Mouse (Mus musculus) limb, embryonic 10.5 days (tissue): Measurements from ENCODE around the gene Crygs. TPM values are rescaled to one million over a fixed set of nuclear protein-coding genes. Genes with fewer than 3 reads are reported as not detected.

Source experiments
- DNase-seq: peaks from one replicate; pipeline ENCODE4 v3.0.0-alpha.2; 2017; ENCODE audit warnings: low spot score
- H3K27ac ChIP-seq: fragments of 300-500 bp; sonication (generic); 2 replicates; pipeline ENCODE4 v1.5.1; 2016; ENCODE audit warnings: mild to moderate bottlenecking
- H3K27me3 ChIP-seq: fragments of 300-500 bp; sonication (generic); 2 replicates; pipeline ENCODE4 v1.6.1; 2016; ENCODE audit warnings: low read depth, mild to moderate bottlenecking; ENCODE audit not compliant: poor library complexity, severe bottlenecking
- H3K36me3 ChIP-seq: fragments of 300-500 bp; sonication (generic); 2 replicates; pipeline ENCODE4 v1.6.1; 2016; ENCODE audit warnings: mild to moderate bottlenecking, moderate library complexity
- H3K4me1 ChIP-seq: fragments of 300-500 bp; sonication (generic); 2 replicates; pipeline ENCODE4 v1.6.1; 2016
- H3K4me3 ChIP-seq: fragments of 300-500 bp; sonication (generic); 2 replicates; pipeline ENCODE4 v1.5.1; 2016; ENCODE audit warnings: mild to moderate bottlenecking, moderate library complexity
- H3K9me3 ChIP-seq: fragments of 300-500 bp; sonication (generic); replicated peaks from 2 replicates; pipeline ENCODE4 v1.6.1; 2016; ENCODE audit warnings: mild to moderate bottlenecking
- WGBS: fragments of 180-500 bp; shearing (Covaris S2); methylation state at CpG from one replicate; pipeline ENCODE4 v1.1.7; 2016; 5-methylcytosine and 5-hydroxymethylcytosine counted together
- polyA plus RNA-seq: library from polyadenylated mRNA; unstranded; fragments of >200 nt; fragmentation: Nextera tagmentation; extraction: Ambion mirVana; gene quantifications from 2 replicates; pipeline ENCODE4 v1.2.1, GENCODE M21; 2016

The Crygs gene
- not detected in 2 replicates for polyA plus RNA-seq

DNA sequence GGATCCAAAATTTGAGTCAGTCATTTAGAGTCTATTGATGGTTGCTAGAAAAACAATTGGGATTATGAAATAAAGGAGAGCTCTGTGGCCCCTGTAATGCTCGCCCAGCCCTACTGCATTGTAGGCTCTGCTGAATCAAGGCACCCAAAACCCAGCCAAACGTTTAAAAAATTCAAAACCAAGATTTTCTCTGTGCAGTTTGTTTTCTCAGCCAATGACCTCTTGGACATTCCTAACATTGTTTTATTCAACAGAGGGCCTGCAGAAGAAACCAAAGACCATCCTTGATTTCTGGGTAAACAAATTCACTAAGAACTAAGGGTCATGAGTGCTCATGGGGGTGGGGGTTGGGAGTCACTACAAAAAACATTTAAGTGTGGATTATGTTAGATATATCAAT, at the start of gene Crygs:
Gene Crygs, minus strand, starts transcription at position 101 of the 400 bp plus-strand sequence.
- no peak within 1 kb of the TSS for H3K27ac ChIP-seq
- WGBS = 76% methylated on average over 2 of the region's 2 CpGs
- H3K4me3 ChIP-seq = no peak within 1 kb of the TSS
- H3K27me3 ChIP-seq = no peaks in the 10 kb centered on the region
- DNase-seq = no peak
- no peaks in the 10 kb centered on the region for H3K4me1 ChIP-seq
- peaks cover 11% of the 10 kb centered on the region for H3K36me3 ChIP-seq
- no peaks in the 10 kb centered on the region for H3K9me3 ChIP-seq

GRCm38 (mm10) chr16:22857431-22858113, 46.2 kb upstream of the Crygs start, which contains the start of the genes Tbccd1 and Dnajb11:
TSS of gene Tbccd1 (minus strand) at chr16:22857669.
TSS of gene Dnajb11 (plus strand) at chr16:22857845.
- no peaks in the 10 kb centered on the region for H3K27me3 ChIP-seq
- H3K36me3 ChIP-seq = peaks cover 32% of the 10 kb centered on the region
- peak within 1 kb of the TSS; percentile 85 for H3K27ac ChIP-seq
- no peaks in the 10 kb centered on the region for H3K9me3 ChIP-seq
- under 1% methylated on average over 62 of the region's 62 CpGs for WGBS
- DNase-seq = peak; percentile 99
- H3K4me3 ChIP-seq = peak within 1 kb of the TSS; percentile 77
- peaks cover 14% of the 10 kb centered on the region for H3K4me1 ChIP-seq

DNA sequence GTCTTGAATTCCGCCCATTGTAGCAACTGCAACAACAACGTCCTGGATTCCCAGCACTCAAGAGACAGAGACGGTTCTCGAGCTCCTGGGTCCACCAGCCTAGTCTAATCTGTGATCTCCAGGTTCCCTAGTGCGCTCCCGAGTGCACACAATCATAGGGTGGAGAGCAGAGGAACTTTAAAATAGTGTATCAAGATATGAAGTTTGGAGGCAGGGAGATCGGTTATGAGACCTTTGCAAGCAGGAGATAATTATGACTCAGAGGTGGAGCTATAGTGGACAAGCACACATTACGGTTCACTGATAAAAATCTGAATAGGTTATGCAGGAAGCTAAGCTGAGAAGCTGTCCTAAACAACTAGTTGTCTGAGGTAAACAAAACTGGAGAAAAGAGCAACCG, 45.4 kb upstream of the Crygs start:
- no peaks in the 10 kb centered on the region for H3K9me3 ChIP-seq
- peaks cover 14% of the 10 kb centered on the region for H3K4me1 ChIP-seq
- H3K36me3 ChIP-seq = peaks cover 24% of the 10 kb centered on the region
- H3K27ac ChIP-seq = peak overlapping the region; percentile 83
- 14% methylated on average over 9 of the region's 9 CpGs for WGBS
- H3K4me3 ChIP-seq = peak overlapping the region; percentile 77
- H3K27me3 ChIP-seq = no peaks in the 10 kb centered on the region
- no peak for DNase-seq

- 93% methylated on average over 4 of the region's 4 CpGs for WGBS
- H3K36me3 ChIP-seq = peaks cover 11% of the 10 kb centered on the region
- H3K4me3 ChIP-seq = no peak overlapping the region
- DNase-seq = no peak
- peaks cover 6% of the 10 kb centered on the region for H3K4me1 ChIP-seq
- no peak overlapping the region for H3K27ac ChIP-seq
- no peaks in the 10 kb centered on the region for H3K9me3 ChIP-seq
- H3K27me3 ChIP-seq = no peaks in the 10 kb centered on the region
These were observed 41.3 kb upstream of the Crygs start for GRCm38 (mm10) chr16:22852709-22853108.

DNA sequence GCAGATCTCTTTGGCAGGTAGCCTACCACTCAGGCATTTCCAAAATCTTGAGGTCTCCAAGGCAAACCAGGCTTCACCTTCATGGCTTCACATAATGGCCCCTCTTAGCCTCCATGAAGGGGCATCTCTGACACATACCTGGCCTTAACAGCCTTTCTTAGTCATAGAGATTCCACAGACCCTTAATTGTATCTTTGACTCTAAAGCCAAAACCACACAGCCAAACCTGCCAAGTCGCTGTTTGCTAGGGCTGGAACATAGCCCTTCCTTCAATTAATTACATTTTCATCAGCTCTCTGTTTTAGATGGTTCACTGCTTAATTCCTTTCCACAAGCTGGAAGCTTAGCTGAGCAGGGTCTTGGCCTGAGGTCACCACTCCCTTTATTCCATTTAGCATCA, 37.0 kb upstream of the Crygs start:
- Histone ChIP-seq H3K4me3 (no peak overlapping the region), H3K9me3 (no peaks in the 10 kb centered on the region), H3K36me3 (0 out of 2 replicates have a peak, but pooled peaks cover 2% of the 10 kb centered on the region), H3K27me3 (no peaks in the 10 kb centered on the region), H3K27ac (no peak overlapping the region), H3K4me1 (peaks cover 14% of the 10 kb centered on the region)
- no peak for DNase-seq
- 91% methylated on average over 1 of the region's 1 CpGs for WGBS

GRCm38 (mm10) chr16:22847686-22848085, 36.3 kb upstream of the Crygs start:
- Histone ChIP-seq H3K4me3 (no peak overlapping the region), H3K4me1 (peaks cover 14% of the 10 kb centered on the region), H3K27ac (no peak overlapping the region), H3K36me3 (no peaks in the 10 kb centered on the region), H3K27me3 (no peaks in the 10 kb centered on the region), H3K9me3 (no peaks in the 10 kb centered on the region)
- WGBS = 88% methylated on average over 1 of the region's 1 CpGs
- no peak for DNase-seq

- Histone ChIP-seq H3K27ac (no peak overlapping the region), H3K27me3 (no peaks in the 10 kb centered on the region), H3K4me1 (peaks cover 14% of the 10 kb centered on the region), H3K36me3 (peaks cover 14% of the 10 kb centered on the region), H3K4me3 (no peak overlapping the region), H3K9me3 (no peaks in the 10 kb centered on the region)
- 91% methylated on average over 4 of the region's 4 CpGs for WGBS
- no peak for DNase-seq
These were observed 34.1 kb upstream of the Crygs start for GRCm38 (mm10) chr16:22845481-22845880.

GRCm38 (mm10) chr16:22844834-22845233, 33.5 kb upstream of the Crygs start:
- 57% methylated on average over 5 of the region's 5 CpGs for WGBS
- Histone ChIP-seq H3K4me3 (peak overlapping the region; percentile 62), H3K9me3 (no peaks in the 10 kb centered on the region), H3K4me1 (peaks cover 14% of the 10 kb centered on the region), H3K27me3 (no peaks in the 10 kb centered on the region), H3K36me3 (peaks cover 20% of the 10 kb centered on the region), H3K27ac (peak overlapping the region; percentile 80)
- DNase-seq = no peak

DNA sequence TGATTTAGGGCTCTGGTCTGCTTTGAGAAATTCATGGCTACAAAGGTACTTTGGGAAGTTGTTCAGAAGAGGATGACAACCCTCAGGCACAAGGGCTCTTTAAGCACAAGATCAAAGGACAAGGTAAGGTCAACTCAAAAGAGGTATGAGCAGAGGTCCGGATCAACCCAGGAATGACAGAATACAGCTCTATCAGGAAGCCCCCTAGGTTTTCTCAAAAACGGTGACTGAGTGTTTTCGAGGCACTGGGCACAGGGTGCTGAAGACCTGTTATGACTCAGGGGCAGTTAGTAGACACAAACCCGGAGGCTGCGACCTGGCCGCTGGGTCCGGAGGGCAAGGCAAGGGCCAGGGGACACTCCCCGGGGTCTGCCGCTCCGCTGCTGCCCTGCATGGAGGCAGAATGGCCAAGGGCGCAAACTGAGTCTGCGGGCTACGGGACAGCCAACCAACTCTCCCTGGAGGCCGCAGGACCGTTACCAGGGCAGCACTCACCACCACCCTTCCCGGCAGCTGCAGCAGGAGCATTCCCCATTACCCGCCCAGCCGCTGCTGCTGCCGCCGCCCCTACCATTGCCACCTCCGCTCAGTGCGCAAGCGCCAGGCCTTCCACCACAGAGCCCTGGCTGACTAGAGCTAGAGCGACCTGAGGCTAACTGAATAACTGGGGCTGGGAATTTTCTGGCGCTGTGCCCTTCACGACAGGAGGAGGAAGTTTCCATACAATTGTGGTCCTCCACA, 32.9 kb upstream of the Crygs start:
- Histone ChIP-seq H3K4me1 (peaks cover 14% of the 10 kb centered on the region), H3K36me3 (peaks cover 26% of the 10 kb centered on the region), H3K4me3 (peak overlapping the region; percentile 62), H3K9me3 (no peaks in the 10 kb centered on the region), H3K27me3 (no peaks in the 10 kb centered on the region), H3K27ac (peak overlapping the region; percentile 80)
- WGBS = 10% methylated on average over 26 of the region's 26 CpGs
- DNase-seq = peak; percentile 85

DNA sequence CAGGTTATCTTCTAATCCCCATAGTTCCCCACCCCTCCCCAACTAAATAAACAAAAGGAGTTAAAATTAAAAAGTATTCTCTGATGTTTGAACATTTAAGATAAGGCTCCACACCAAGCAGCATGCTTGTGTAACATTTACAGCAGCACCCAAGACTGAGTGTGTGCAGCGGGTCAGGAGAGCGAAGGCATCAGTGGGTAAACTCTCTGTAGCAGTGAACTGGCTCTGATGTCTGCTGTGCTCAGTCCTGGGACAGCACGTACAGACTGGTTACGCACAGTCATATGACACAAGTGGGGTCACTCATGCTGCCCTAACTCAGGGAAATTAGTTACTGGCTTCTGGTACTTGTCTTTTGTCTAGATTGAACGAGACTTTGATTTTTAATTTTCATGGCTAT, 31.5 kb upstream of the Crygs start:
- H3K27ac ChIP-seq = no peak overlapping the region
- no peak for DNase-seq
- peaks cover 14% of the 10 kb centered on the region for H3K4me1 ChIP-seq
- WGBS = 94% methylated on average over 5 of the region's 5 CpGs
- peaks cover 38% of the 10 kb centered on the region for H3K36me3 ChIP-seq
- H3K4me3 ChIP-seq = no peak overlapping the region
- no peaks in the 10 kb centered on the region for H3K9me3 ChIP-seq
- no peaks in the 10 kb centered on the region for H3K27me3 ChIP-seq

DNA sequence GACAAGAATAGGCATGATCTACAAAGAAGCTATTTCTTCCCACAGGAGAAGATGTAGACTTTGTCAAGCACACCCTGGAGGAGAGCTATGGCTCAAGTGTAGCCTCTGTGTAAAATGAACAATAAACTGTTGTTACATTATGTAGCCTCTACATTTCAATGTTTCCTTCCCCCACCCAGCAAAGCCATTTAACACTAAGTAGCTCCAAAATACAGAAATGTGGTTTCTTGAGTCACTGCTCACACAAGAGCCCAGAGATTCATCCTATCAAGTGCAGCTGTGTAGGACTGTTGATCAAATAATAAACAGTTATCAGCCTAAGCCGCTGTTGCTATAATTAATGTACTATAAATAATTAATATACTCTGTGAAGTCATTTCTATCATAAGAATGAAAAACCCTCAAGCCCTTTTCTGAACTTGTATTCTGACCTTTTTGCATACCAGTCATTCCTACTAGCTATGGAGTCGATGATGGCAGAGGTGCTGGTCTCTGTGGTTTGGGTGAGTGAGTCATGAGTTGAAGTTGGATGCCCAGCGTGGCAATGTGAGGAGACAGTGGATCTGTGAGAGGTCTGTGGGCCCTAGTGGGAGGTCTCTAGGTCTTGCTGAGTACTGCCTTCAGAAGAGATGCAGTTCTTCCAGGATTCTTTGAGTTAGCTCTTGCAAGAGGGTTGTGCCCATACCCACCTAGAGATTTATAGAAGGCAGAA, 27.9 kb upstream of the Crygs start:
- WGBS = 95% methylated on average over 3 of the region's 3 CpGs
- no peak for DNase-seq
- Histone ChIP-seq H3K27me3 (no peaks in the 10 kb centered on the region), H3K4me1 (peaks cover 5% of the 10 kb centered on the region), H3K36me3 (peaks cover 68% of the 10 kb centered on the region), H3K4me3 (no peak overlapping the region), H3K9me3 (no peaks in the 10 kb centered on the region), H3K27ac (no peak overlapping the region)

DNA sequence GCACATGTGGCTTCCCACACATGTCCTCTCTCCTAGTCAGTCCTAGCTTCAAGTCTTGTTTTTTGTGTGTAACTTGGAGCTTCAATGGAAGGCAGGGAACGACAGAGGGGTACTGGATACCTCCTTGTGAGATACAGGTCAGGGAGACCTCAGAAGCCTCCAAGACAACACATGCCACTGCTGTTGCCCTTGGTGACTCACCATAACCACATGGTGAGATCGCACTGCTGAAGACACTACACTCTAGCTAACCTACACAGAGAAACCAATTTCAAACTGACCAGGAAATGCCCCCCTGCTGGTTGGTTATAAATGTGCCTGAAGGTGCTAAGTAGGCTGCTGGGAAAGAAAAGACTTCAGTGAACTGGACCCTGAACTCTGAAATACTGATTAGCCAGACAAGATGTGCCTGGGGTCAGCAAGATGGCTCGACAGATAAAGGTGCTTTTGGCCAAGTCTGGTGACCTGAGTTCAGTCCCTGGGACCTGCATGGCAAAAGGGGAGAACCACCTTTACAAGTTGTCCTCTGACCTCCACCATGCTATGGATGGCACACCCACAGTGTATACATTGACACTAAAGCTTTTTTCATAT, 21.7 kb upstream of the Crygs start:
- no peak overlapping the region for H3K4me3 ChIP-seq
- H3K36me3 ChIP-seq = peaks cover 56% of the 10 kb centered on the region
- H3K4me1 ChIP-seq = no peaks in the 10 kb centered on the region
- H3K9me3 ChIP-seq = no peaks in the 10 kb centered on the region
- WGBS = 92% methylated on average over 3 of the region's 3 CpGs
- H3K27me3 ChIP-seq = no peaks in the 10 kb centered on the region
- H3K27ac ChIP-seq = no peak overlapping the region
- no peak for DNase-seq
